Mouse (Mus musculus) neural tube, embryonic 14.5 days (tissue): Measurements from ENCODE around the gene Gba. TPM values are rescaled to one million over a fixed set of nuclear protein-coding genes. Genes with fewer than 3 reads are reported as not detected.

Source experiments
- ATAC-seq: fragments of 200-750 bp; cut with Nextera tagmentation; 2 replicates; pipeline ENCODE4 v1.8.0; 2017; ENCODE audit warnings: low read depth, mild to moderate bottlenecking, moderate TSS enrichment, moderate library complexity
- H3K27ac ChIP-seq: fragments of 300-500 bp; sonication (generic); 2 replicates; pipeline ENCODE4 v1.5.1; 2014; ENCODE audit warnings: low read depth, mild to moderate bottlenecking, control low read depth, low read length, moderate library complexity, mixed read lengths
- H3K27me3 ChIP-seq: fragments of 300-500 bp; sonication (generic); 2 replicates; pipeline ENCODE4 v1.6.1; 2014; ENCODE audit warnings: low read length; ENCODE audit not compliant: control insufficient read depth, insufficient read depth
- H3K36me3 ChIP-seq: fragments of 300-500 bp; sonication (generic); 2 replicates; pipeline ENCODE4 v1.6.1; 2014; ENCODE audit warnings: low read length, mixed read lengths; ENCODE audit not compliant: control insufficient read depth, insufficient read depth
- H3K4me1 ChIP-seq: fragments of 300-500 bp; sonication (generic); 2 replicates; pipeline ENCODE4 v1.6.1; 2014; ENCODE audit warnings: low read length; ENCODE audit not compliant: control insufficient read depth, insufficient read depth
- H3K4me2 ChIP-seq: fragments of 300-500 bp; sonication (generic); 2 replicates; pipeline ENCODE4 v1.6.1; 2014; ENCODE audit warnings: mild to moderate bottlenecking, low read depth, low read length, control low read depth
- H3K4me3 ChIP-seq: fragments of 300-500 bp; sonication (generic); 2 replicates; pipeline ENCODE4 v1.5.1; 2014; ENCODE audit warnings: low read depth, low read length, control low read depth, mixed read lengths
- H3K9ac ChIP-seq: fragments of 300-500 bp; sonication (generic); replicated peaks from 2 replicates; pipeline ENCODE4 v1.6.1; 2014; ENCODE audit warnings: low read depth, mild to moderate bottlenecking, control low read depth, low read length, mixed read lengths
- H3K9me3 ChIP-seq: fragments of 300-500 bp; sonication (generic); 2 replicates; pipeline ENCODE4 v1.6.1; 2016; ENCODE audit warnings: low read length; ENCODE audit not compliant: control insufficient read depth
- WGBS: fragments of 180-500 bp; shearing (Covaris S2); extraction: QIAGEN DNeasy Blood & Tissue Kit; methylation state at CpG from one replicate; pipeline ENCODE4 v1.1.7; 2014; 5-methylcytosine and 5-hydroxymethylcytosine counted together
- polyA plus RNA-seq: library from polyadenylated mRNA; unstranded; fragments of >200 nt; fragmentation: Nextera tagmentation; extraction: Ambion mirVana; gene quantifications from 2 replicates; pipeline ENCODE4 v1.2.1, GENCODE M21; 2014

Gba gene
- polyA plus RNA-seq, 1 experiment from 2014 or later, result 41.5 TPM

DNA sequence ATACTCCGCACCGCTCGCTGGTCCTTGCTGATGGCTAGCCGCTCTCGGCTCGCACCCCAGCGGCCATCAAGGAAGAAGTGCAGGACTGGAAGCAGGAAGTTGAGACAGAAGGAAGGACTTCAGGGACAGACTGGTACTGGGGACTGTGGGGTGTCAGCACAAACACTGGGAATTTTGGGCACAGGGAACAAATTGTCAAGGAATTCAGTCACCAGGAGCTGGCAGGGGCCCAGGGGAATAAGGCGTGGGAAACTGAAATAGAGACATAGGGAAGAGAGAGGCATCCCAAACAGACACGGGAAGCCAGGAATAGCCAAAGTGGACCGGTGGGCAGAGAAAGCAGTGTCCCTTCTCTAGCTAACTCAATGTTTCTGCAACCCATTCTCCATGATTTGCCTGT, 33.8 kb downstream of the Gba start:
- no peak overlapping the region for H3K4me2 ChIP-seq
- H3K27me3 ChIP-seq, result no peaks in the 10 kb centered on the region
- H3K9ac ChIP-seq, result no peak overlapping the region
- peaks cover 69% of the 10 kb centered on the region for H3K36me3 ChIP-seq
- no peaks in the 10 kb centered on the region for H3K9me3 ChIP-seq
- H3K27ac ChIP-seq, result no peak overlapping the region
- no peak overlapping the region for H3K4me3 ChIP-seq
- no peak for ATAC-seq
- no peaks in the 10 kb centered on the region for H3K4me1 ChIP-seq
- 95% methylated on average over 10 of the region's 10 CpGs for WGBS

DNA sequence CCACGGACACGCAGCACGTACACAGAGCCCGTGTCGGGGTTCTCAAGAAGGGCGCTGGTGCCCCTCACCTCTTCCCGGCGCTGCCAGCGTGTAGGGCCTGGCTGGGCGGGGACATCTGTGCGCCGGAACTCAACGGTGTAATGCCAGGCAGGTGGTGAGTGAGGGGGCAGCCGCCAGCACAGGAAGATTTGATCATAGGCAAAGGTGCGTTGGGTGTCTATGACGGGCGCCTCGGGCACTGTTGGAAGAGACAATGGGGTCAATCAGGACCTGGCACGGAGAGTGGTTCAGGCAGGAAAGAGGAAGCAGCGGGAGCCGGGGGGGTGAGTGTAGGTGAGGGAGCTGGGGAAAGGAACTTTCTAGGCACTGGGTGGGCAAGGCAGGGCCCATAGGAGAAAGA, 35.0 kb downstream of the Gba start:
- no peak overlapping the region for H3K9ac ChIP-seq

DNA sequence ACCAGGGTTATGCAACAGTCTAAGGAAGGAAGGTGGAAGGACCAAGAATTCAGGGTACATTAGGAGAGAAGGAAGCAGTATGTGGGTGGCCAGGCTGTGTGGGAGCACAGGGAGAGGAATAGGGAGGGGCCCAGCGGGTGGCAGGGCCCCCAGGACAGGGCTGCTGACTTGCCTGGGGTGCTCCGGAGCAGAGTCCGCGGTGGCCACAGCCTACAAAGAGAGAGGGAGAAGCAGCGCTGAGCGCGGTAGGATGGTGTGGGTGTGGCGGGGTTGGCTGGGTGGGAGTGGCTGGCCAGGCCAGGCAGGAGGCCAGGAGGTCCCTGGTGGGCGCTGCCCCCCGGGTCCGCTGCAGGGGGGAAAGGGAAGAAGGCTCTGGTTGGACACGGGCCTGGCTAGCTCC, 35.8 kb downstream of the Gba start:
- WGBS, result 62% methylated on average over 5 of the region's 12 CpGs
- no peak for ATAC-seq
- H3K4me1 ChIP-seq, result peaks cover 11% of the 10 kb centered on the region
- H3K9me3 ChIP-seq, result no peaks in the 10 kb centered on the region
- H3K9ac ChIP-seq, result no peak overlapping the region
- no peak overlapping the region for H3K4me3 ChIP-seq
- no peak overlapping the region for H3K4me2 ChIP-seq
- no peak overlapping the region for H3K27ac ChIP-seq
- H3K36me3 ChIP-seq, result peaks cover 77% of the 10 kb centered on the region
- no peaks in the 10 kb centered on the region for H3K27me3 ChIP-seq

More for the DNA sequence above, 35.0 kb downstream of the Gba start:
- H3K4me2 ChIP-seq, result no peak overlapping the region
- H3K27me3 ChIP-seq, result no peaks in the 10 kb centered on the region
- H3K4me3 ChIP-seq, result no peak overlapping the region
- H3K27ac ChIP-seq, result no peak overlapping the region
- 93% methylated on average over 21 of the region's 21 CpGs for WGBS
- H3K4me1 ChIP-seq, result peaks cover 3% of the 10 kb centered on the region; the same call in 1 of the 2 replicates
- no peaks in the 10 kb centered on the region for H3K9me3 ChIP-seq
- no peak for ATAC-seq
- H3K36me3 ChIP-seq, result peaks cover 76% of the 10 kb centered on the region

DNA sequence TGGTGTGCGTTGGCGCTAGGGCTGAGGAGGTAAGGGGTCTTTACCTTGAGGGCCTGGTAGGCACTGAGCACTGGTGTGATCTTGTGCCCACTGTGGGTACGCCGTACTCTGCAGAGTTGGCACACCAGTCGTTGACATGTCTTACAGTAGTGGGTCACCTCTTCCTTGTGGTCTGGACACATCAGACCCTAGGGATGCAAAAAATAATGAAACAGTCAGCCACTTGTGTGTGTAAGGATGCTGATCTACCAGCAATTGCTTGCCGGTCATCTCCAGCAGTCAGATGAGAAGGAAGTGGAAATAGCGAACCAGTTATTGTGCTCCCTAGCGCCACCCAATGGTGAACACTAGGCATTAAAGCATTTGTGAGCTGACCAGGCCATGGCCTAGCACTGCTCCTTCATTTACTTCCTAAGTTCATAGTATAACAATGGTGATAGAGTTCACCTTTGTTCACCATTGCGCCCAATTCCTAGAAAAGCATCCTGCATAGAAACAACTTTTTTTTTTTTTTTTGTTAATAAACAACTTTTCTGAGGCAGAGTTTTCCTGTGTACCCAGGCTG, 39.7 kb downstream of the Gba start:
- WGBS, result 76% methylated on average over 9 of the region's 9 CpGs
- no peaks in the 10 kb centered on the region for H3K27me3 ChIP-seq
- no peak overlapping the region for H3K4me3 ChIP-seq
- ATAC-seq, result no peak
- peak overlapping the region; percentile 93; the same call in 1 of the 2 replicates for H3K4me2 ChIP-seq
- H3K9me3 ChIP-seq, result no peaks in the 10 kb centered on the region
- peaks cover 43% of the 10 kb centered on the region for H3K36me3 ChIP-seq
- no peak overlapping the region for H3K27ac ChIP-seq
- no peak overlapping the region for H3K9ac ChIP-seq
- H3K4me1 ChIP-seq, result peaks cover 22% of the 10 kb centered on the region

DNA sequence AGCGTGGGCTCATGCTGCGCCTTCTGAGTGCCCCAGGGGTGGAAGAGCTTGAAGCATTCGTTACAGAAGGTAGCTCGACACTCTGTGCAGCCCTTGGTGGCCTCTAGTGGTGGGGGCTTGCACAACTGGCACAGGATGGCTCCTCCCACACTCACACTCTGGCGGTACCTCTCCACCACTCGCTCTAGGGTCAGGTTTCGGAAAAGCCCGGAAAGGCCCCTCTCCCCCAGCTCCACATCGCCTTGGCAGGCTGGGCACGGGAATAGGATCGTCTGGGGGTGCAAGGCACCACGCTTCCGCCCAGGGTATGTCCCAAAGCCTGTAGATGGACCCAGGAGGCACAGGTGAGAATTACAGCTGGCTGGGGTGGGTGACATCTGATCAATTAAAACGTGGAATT, 40.9 kb downstream of the Gba start:
- WGBS, result 9% methylated on average over 14 of the region's 14 CpGs
- peak overlapping the region; percentile 93 for H3K4me2 ChIP-seq
- peak; percentile 5; the same call in 1 of the 2 replicates for ATAC-seq
- H3K36me3 ChIP-seq, result peaks cover 31% of the 10 kb centered on the region
- H3K9me3 ChIP-seq, result no peaks in the 10 kb centered on the region
- H3K27ac ChIP-seq, result peak overlapping the region; percentile 28; the same call in 1 of the 2 replicates
- H3K4me1 ChIP-seq, result peaks cover 25% of the 10 kb centered on the region
- peak overlapping the region; percentile 70 for H3K9ac ChIP-seq
- peak overlapping the region; percentile 42 for H3K4me3 ChIP-seq
- no peaks in the 10 kb centered on the region for H3K27me3 ChIP-seq

DNA sequence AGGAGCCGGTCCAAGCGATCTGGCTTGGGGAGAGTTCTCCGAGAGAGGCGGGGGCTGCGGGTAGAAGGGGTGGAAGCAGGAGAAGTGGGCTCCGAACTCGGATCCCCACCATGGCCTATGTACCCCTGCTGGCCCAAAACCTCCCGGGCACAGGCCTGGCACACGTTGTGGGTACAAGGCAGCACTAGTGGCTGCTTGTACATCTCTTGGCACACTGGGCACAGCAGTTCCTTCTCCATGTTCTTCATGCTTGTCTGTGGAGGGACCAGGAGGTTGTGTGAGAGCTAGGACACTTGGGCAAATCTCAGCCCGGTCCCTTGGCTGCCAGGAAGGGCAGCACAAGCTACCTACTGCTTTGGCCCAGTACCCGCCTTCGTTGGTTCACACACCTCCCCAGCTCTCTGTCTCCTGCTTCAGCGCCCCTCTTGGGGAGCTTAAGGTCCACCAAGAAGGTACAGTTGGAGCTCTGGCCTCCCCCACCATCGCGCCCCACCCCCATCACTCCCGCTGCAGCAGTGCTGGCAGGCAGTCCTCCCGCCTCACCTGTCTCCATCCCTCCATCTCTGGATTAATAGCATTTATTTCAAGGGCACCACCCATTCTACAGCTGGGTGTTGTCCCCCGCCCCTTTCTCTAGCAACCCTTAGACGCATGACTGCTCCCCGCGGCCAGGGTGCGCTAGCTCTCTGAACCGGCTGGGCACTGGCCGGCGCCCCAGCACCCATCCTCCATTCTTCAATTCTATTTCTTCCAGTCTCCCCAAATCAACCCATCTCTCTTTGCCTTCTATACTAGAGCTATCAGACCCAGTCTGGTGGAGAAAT, 41.6 kb downstream of the Gba start:
- ATAC-seq, result peak; percentile 31
- Histone ChIP-seq H3K4me3 (peak overlapping the region; percentile 42), H3K36me3 (peaks cover 24% of the 10 kb centered on the region), H3K27me3 (no peaks in the 10 kb centered on the region), H3K9ac (peak overlapping the region; percentile 70), H3K4me1 (peaks cover 25% of the 10 kb centered on the region), H3K4me2 (peak overlapping the region; percentile 93), H3K9me3 (no peaks in the 10 kb centered on the region), H3K27ac (peak overlapping the region; percentile 94)
- 13% methylated on average over 25 of the region's 25 CpGs for WGBS

GRCm38 (mm10) chr3:89244982-89245687, 42.4 kb downstream of the Gba start:
- Histone ChIP-seq H3K4me1 (peaks cover 25% of the 10 kb centered on the region), H3K27ac (peak overlapping the region; percentile 94), H3K36me3 (peaks cover 18% of the 10 kb centered on the region), H3K4me2 (peak overlapping the region; percentile 93), H3K9me3 (no peaks in the 10 kb centered on the region), H3K9ac (peak overlapping the region; percentile 70), H3K4me3 (peak overlapping the region; percentile 42), H3K27me3 (no peaks in the 10 kb centered on the region)
- peak; percentile 64 for ATAC-seq
- WGBS, result under 1% methylated on average over 19 of the region's 26 CpGs

- peak within 1 kb of the TSS; percentile 70 for H3K9ac ChIP-seq
- no peaks in the 10 kb centered on the region for H3K27me3 ChIP-seq
- ATAC-seq, result peak; percentile 52
- WGBS, result 3% methylated on average over 20 of the region's 20 CpGs
- peaks cover 13% of the 10 kb centered on the region for H3K36me3 ChIP-seq
- peaks cover 25% of the 10 kb centered on the region for H3K4me1 ChIP-seq
- H3K4me2 ChIP-seq, result peak within 1 kb of the TSS; percentile 93
- peak within 1 kb of the TSS; percentile 42 for H3K4me3 ChIP-seq
- no peaks in the 10 kb centered on the region for H3K9me3 ChIP-seq
- H3K27ac ChIP-seq, result peak within 1 kb of the TSS; percentile 94
Measured at GRCm38 (mm10) chr3:89245688-89246171, 43.0 kb downstream of the Gba start, which contains the start of gene Krtcap2. Krtcap2 (plus strand) TSS chr3:89245966.
